Comparison of ENCODE assay signal across 8 mouse cellular contexts in genomic region chr6:124663424-124663795, GRCm38 (mm10). TPM values are rescaled to one million over a fixed set of nuclear protein-coding genes. Genes with fewer than 3 reads are reported as not detected.
DNase-seq lines count a peak whose midpoint lies in the region; ATAC-seq and TF ChIP-seq lines count a peak whose summit lies in the region.

No protein-coding gene starts in this region.

- peak overlapping the region; percentile 80 for H3K9ac ChIP-seq in ES-E14 (ENCODE audit: insufficient read depth, low read depth, low read length, poor library complexity, severe bottlenecking)
- H3K9ac ChIP-seq in heart, postnatal 0 days (replicated peaks; ENCODE audit: low read depth, low read length), result peak overlapping the region; percentile 56

- ATAC-seq in heart, postnatal 0 days (ENCODE audit: insufficient read depth, low read depth), result no peak

- no peak for DNase-seq in heart, embryonic 10.5 days (ENCODE audit: low spot score)
- no peak for DNase-seq in heart, postnatal 36 days
- DNase-seq in ES-E14 (ENCODE audit: low read depth, low spot score), result no peak
- DNase-seq in heart, postnatal 0 days (ENCODE audit: low spot score), result no peak
- DNase-seq in lung, postnatal 36 days, result peak; percentile 21
- no peak for DNase-seq in spleen, postnatal 4 days (ENCODE audit: low spot score in 2 of 2)
- no peak for DNase-seq in thymus, postnatal 14 days
- DNase-seq in layer of hippocampus, postnatal 14 days (ENCODE audit: low spot score in 2 of 2), result no peak

- TF ChIP-seq CTCF in heart, postnatal 0 days (IDR thresholded peaks at IDR 0.05; ENCODE audit: low read depth), result no peak

- H3K4me2 ChIP-seq in heart, postnatal 0 days (ENCODE audit: low read depth, low read length), result peak overlapping the region; percentile 88

- peaks cover 8% of the 10 kb centered on the region; the same call in 1 of the 2 replicates for H3K4me1 ChIP-seq in heart, embryonic 10.5 days
- H3K4me1 ChIP-seq in ES-E14 (ENCODE audit: control insufficient read depth in 2 of 2, insufficient read depth in 2 of 2, low read length in 2 of 2, poor library complexity in 1 of 2), result peaks cover 0 to 4% of the 10 kb centered on the region in 2 experiments; a peak in 1 of 4 replicates
- peaks cover 12% of the 10 kb centered on the region for H3K4me1 ChIP-seq in heart, postnatal 0 days (ENCODE audit: control insufficient read depth, insufficient read depth)

- H3K27ac ChIP-seq in heart, embryonic 10.5 days, result peak overlapping the region; percentile 93
- peak overlapping the region; percentile 49; the same call in 1 of the 2 replicates for H3K27ac ChIP-seq in ES-E14 (ENCODE audit: insufficient read depth, low read depth, low read length, poor library complexity, severe bottlenecking)
- H3K27ac ChIP-seq in heart, postnatal 0 days (ENCODE audit: low read depth), result peak overlapping the region; percentile 65

- H3K36me3 ChIP-seq in heart, embryonic 10.5 days, result no peaks in the 10 kb centered on the region
- H3K36me3 ChIP-seq in ES-E14 (ENCODE audit: control insufficient read depth, insufficient read depth, low read length, poor library complexity, severe bottlenecking), result no peaks in the 10 kb centered on the region
- H3K36me3 ChIP-seq in heart, postnatal 0 days (replicated peaks; ENCODE audit: control insufficient read depth, insufficient read depth, low read length), result no peaks in the 10 kb centered on the region

- 20% methylated on average over 13 of the region's 13 CpGs for WGBS in heart, embryonic 10.5 days
- 12% methylated on average over 13 of the region's 13 CpGs for WGBS in heart, postnatal 0 days

- no peaks in the 10 kb centered on the region for H3K9me3 ChIP-seq in heart, embryonic 10.5 days
- no peaks in the 10 kb centered on the region for H3K9me3 ChIP-seq in ES-E14 (ENCODE audit: control insufficient read depth, insufficient read depth, low read depth, low read length)
- no peaks in the 10 kb centered on the region for H3K9me3 ChIP-seq in heart, postnatal 0 days (replicated peaks; ENCODE audit: control insufficient read depth, low read length)

- peak overlapping the region; percentile 88 for H3K4me3 ChIP-seq in heart, embryonic 10.5 days
- H3K4me3 ChIP-seq in ES-E14 (ENCODE audit: insufficient read depth in 1 of 2, low read depth in 1 of 2, low read length in 2 of 2, poor library complexity in 1 of 2, severe bottlenecking in 1 of 2), result peak overlapping the region; percentile 78 to 92
- peak overlapping the region; percentile 59 for H3K4me3 ChIP-seq in heart, postnatal 0 days (ENCODE audit: low read depth, low read length)

- H3K27me3 ChIP-seq in heart, embryonic 10.5 days (ENCODE audit: insufficient read depth, poor library complexity, severe bottlenecking), result no peaks in the 10 kb centered on the region
- no peaks in the 10 kb centered on the region for H3K27me3 ChIP-seq in heart, postnatal 0 days (ENCODE audit: control insufficient read depth, insufficient read depth, low read length)

- TF ChIP-seq EP300 in heart, postnatal 0 days (IDR thresholded peaks at IDR 0.05; ENCODE audit: low read depth), result no peak

- intact Hi-C loops in heart, postnatal 36 days (cut with DNase I), result loop anchor here (2.0 to 5.0 kb wide), 3 partner anchors 49 to 93 kb away; partner anchors contain the start of genes Atn1, Emg1, Gm45234 and Grcc10

- in situ Hi-C loops in ES-E14 (cut with MboI; ENCODE audit: low sequenced_read_pairs in 2 of 2, unreplicated experiment in 2 of 2), result no loop called here

TF ChIP-seq in ES-E14, 5 proteins besides CTCF, POLR2A, EP300 and RAD21:
- TF ChIP-seq ZNF384 (IDR thresholded peaks at IDR 0.05; ENCODE audit: low read depth, low read length) (no peak), HCFC1 (IDR thresholded peaks at IDR 0.05; ENCODE audit: borderline replicate concordance, insufficient read depth, low read length) (no peak)

RNA-seq across cellular contexts. Expression of gene Lpcat3, which starts 0.6 kb away (rescaled TPM):
- 45.2 and 53.8 TPM in 2 replicates for polyA plus RNA-seq in heart, embryonic 10.5 days (2016; fragmentation: Nextera tagmentation; extraction: Ambion mirVana)
- 10 to 100 TPM; 51.6 TPM for total RNA-seq in heart, postnatal 36 days (2021)
- total RNA-seq in ES-E14 (2012; rRNA removed), result 65.5 and 107 TPM in 2 replicates
- 49.3 and 50.5 TPM in 2 replicates for total RNA-seq in heart, postnatal 0 days (2014; rRNA removed; ENCODE audit: low replicate concordance)
- polyA plus RNA-seq in heart, postnatal 0 days (2015; fragmentation: Nextera tagmentation; extraction: Ambion mirVana), result 61.1 and 62.7 TPM in 2 replicates
- 10 to 100 TPM; 42.3 to 45.3 TPM for total RNA-seq in layer of hippocampus, postnatal 14 days (2021)

RNA-seq across cellular contexts. Expression of gene C1s2, which starts 27.5 kb away (rescaled TPM):
- polyA plus RNA-seq in heart, embryonic 10.5 days (2016; fragmentation: Nextera tagmentation; extraction: Ambion mirVana), result 0.06 TPM in 1 of 2 replicates, not detected in the other
- under 1 TPM; 0.53 to 0.57 TPM for total RNA-seq in heart, postnatal 36 days (2021)
- total RNA-seq in ES-E14 (2012; rRNA removed), result 0.27 and 0.63 TPM in 2 replicates
- not detected in 2 replicates for total RNA-seq in heart, postnatal 0 days (2014; rRNA removed; ENCODE audit: low replicate concordance)
- polyA plus RNA-seq in heart, postnatal 0 days (2015; fragmentation: Nextera tagmentation; extraction: Ambion mirVana), result 0.08 TPM in 1 of 2 replicates, not detected in the other
- under 1 TPM; 0.23 to 0.29 TPM for total RNA-seq in layer of hippocampus, postnatal 14 days (2021)

RNA-seq across cellular contexts. Expression of gene Emg1, which starts 48.6 kb away (rescaled TPM):
- 162 and 216 TPM in 2 replicates for polyA plus RNA-seq in heart, embryonic 10.5 days (2016; fragmentation: Nextera tagmentation; extraction: Ambion mirVana)
- total RNA-seq in heart, postnatal 36 days (2021), result 10 to 100 TPM; 64.4 to 73.8 TPM
- total RNA-seq in ES-E14 (2012; rRNA removed), result 292 and 344 TPM in 2 replicates
- 94.9 and 106 TPM in 2 replicates for total RNA-seq in heart, postnatal 0 days (2014; rRNA removed; ENCODE audit: low replicate concordance)
- 85.6 and 97.0 TPM in 2 replicates for polyA plus RNA-seq in heart, postnatal 0 days (2015; fragmentation: Nextera tagmentation; extraction: Ambion mirVana)
- total RNA-seq in layer of hippocampus, postnatal 14 days (2021), result 10 to 100 TPM; 50.7 to 51.1 TPM

RNA-seq across cellular contexts. Expression of gene Phb2, which starts 48.7 kb away (rescaled TPM):
- polyA plus RNA-seq in heart, embryonic 10.5 days (2016; fragmentation: Nextera tagmentation; extraction: Ambion mirVana), result 438 and 483 TPM in 2 replicates
- total RNA-seq in heart, postnatal 36 days (2021), result 100 to 1,000 TPM; 311 to 336 TPM
- total RNA-seq in ES-E14 (2012; rRNA removed), result 530 and 581 TPM in 2 replicates
- total RNA-seq in heart, postnatal 0 days (2014; rRNA removed; ENCODE audit: low replicate concordance), result 407 and 409 TPM in 2 replicates
- 423 and 432 TPM in 2 replicates for polyA plus RNA-seq in heart, postnatal 0 days (2015; fragmentation: Nextera tagmentation; extraction: Ambion mirVana)
- 100 to 1,000 TPM; 138 to 141 TPM for total RNA-seq in layer of hippocampus, postnatal 14 days (2021)
